Mouse (Mus musculus): ENCODE measurements around the gene Map7. TPM values are rescaled to one million over a fixed set of nuclear protein-coding genes. Genes with fewer than 3 reads are reported as not detected.

The Map7 gene
- polyA plus RNA-seq, 1 experiment from 2014 or later = 11.2 TPM

DNA sequence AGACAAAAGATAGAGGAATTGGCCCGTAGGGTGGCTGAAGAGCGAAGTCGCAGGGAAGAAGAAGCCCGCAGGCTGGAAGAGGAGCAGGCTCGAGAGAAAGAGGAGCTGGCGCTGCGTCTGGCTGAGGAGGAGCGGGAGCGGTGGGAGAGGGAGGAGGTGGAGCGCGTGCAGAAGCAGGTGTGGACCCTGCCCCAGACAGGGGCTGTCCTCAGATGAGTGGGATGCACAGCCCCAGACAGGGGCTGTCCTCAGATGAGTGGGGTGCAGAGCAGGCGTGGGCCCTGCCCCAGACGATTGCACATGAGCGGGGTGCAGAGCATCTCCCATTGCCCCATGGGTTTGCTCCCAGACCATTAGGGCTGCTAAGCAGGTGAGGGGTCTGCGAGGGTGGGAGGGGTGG is 125.0 kb downstream of the Map7 start:
- no peak overlapping the region for H3K27ac ChIP-seq (ENCODE audit: low read depth, low read length)
- ATAC-seq = peak; percentile 70; the same call in 1 of the 2 replicates
- H3K27me3 ChIP-seq (replicated peaks; ENCODE audit: control insufficient read depth, insufficient read depth, low read length) = no peaks in the 10 kb centered on the region
- no peak overlapping the region for H3K4me3 ChIP-seq (ENCODE audit: low read length)
- no peaks in the 10 kb centered on the region for H3K36me3 ChIP-seq (ENCODE audit: control insufficient read depth, insufficient read depth, low read length)
- H3K9ac ChIP-seq (ENCODE audit: low read depth, low read length) = 0 out of 2 replicates have a peak overlapping the region, but pooled peaks have one; percentile 33
- H3K4me1 ChIP-seq (ENCODE audit: control insufficient read depth, insufficient read depth, low read depth, low read length) = no peaks in the 10 kb centered on the region
- H3K9me3 ChIP-seq (ENCODE audit: control insufficient read depth, low read length) = no peaks in the 10 kb centered on the region
- WGBS = 43% methylated on average over 15 of the region's 15 CpGs
- peak overlapping the region; percentile 24; the same call in 1 of the 2 replicates for H3K4me2 ChIP-seq (ENCODE audit: low read length)

DNA sequence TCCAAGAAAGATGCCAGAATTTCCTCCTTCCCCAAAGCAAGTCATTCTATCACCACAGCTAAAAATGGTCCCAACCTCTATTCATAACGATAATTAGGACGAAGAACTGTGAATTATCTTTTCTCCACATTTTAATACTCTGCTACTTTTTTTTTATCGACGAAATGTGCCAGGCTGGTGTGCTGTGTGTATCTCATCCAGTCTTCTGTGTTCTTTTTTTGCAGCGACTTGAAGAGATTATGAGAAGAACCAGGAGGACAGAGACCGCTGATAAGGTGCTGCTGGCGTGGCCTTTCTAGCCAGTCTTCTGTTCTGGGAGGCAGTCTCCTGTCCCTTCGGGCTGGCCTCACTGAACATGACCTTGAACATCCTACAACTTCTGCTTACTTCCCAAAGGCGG is 125.8 kb downstream of the Map7 start:
- Histone ChIP-seq H3K9ac (ENCODE audit: low read depth, low read length) (no peak overlapping the region), H3K27me3 (replicated peaks; ENCODE audit: control insufficient read depth, insufficient read depth, low read length) (no peaks in the 10 kb centered on the region), H3K36me3 (ENCODE audit: control insufficient read depth, insufficient read depth, low read length) (no peaks in the 10 kb centered on the region), H3K9me3 (ENCODE audit: control insufficient read depth, low read length) (no peaks in the 10 kb centered on the region), H3K4me2 (ENCODE audit: low read length) (no peak overlapping the region), H3K27ac (ENCODE audit: low read depth, low read length) (no peak overlapping the region), H3K4me1 (ENCODE audit: control insufficient read depth, insufficient read depth, low read depth, low read length) (no peaks in the 10 kb centered on the region), H3K4me3 (ENCODE audit: low read length) (no peak overlapping the region)
- ATAC-seq = no peak
- WGBS = 93% methylated on average over 9 of the region's 9 CpGs

DNA sequence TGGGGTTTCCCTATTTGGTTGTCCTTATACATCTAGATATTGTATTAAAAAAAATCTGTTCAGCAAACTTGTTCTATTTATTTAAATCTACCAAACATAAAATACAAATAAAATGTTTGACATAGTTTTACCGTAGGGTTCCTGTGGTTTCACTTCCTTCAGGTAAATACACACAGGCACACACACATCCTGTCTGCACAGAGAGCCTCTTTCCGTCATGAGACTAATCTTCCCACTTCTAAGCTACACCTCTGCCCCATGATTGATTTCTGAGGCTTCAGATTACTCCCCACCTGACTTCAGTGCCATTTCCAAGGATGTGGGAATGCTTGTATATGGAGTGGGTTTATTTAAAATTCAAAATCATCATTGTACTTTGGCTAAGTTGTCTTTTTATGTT is 133.2 kb downstream of the Map7 start:
- 76% methylated on average over 2 of the region's 2 CpGs for WGBS
- no peak for ATAC-seq
- Histone ChIP-seq H3K9ac (ENCODE audit: low read depth, low read length) (no peak overlapping the region), H3K27ac (ENCODE audit: low read depth, low read length) (no peak overlapping the region), H3K4me1 (ENCODE audit: control insufficient read depth, insufficient read depth, low read depth, low read length) (peaks cover 13% of the 10 kb centered on the region), H3K36me3 (ENCODE audit: control insufficient read depth, insufficient read depth, low read length) (no peaks in the 10 kb centered on the region), H3K27me3 (replicated peaks; ENCODE audit: control insufficient read depth, insufficient read depth, low read length) (no peaks in the 10 kb centered on the region), H3K9me3 (ENCODE audit: control insufficient read depth, low read length) (no peaks in the 10 kb centered on the region), H3K4me3 (ENCODE audit: low read length) (no peak overlapping the region), H3K4me2 (ENCODE audit: low read length) (no peak overlapping the region)

DNA sequence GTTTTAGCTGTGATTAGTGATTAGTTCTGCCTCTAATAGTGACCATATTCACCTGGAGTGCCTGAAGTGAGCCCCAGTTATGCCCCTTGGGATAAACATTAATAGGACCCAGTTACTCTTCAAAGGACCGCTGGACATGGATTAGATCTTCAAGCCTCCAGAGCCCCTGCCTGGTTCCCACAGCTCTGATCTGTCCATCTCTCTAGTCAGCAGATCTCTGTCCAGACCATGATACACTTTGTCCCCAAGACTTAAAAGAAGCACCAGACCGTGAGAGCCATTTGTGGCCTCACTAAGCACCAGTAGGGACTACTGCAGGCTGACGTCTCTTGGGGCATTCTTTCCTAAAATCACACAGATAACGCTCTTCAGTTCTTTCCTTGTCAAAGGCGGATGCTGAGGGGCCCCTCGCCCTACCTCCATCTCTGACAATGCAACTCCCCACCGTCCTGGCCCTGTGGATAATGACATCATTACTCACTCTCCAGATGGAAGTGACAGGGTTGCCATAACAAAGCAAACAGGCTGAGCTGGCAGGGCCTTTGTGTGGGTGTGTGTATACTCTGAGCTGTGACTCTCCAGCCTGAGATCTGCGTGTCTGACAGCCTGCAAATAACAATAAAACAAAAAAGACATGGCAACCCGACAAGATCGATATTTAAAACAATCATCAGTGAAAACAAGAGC is 137.2 kb downstream of the Map7 start:
- Histone ChIP-seq H3K36me3 (ENCODE audit: control insufficient read depth, insufficient read depth, low read length) (no peaks in the 10 kb centered on the region), H3K27ac (ENCODE audit: low read depth, low read length) (peak overlapping the region; percentile 76), H3K4me1 (ENCODE audit: control insufficient read depth, insufficient read depth, low read depth, low read length) (peaks cover 22% of the 10 kb centered on the region), H3K4me2 (ENCODE audit: low read length) (0 out of 2 replicates have a peak overlapping the region, but pooled peaks have one; percentile 10), H3K27me3 (replicated peaks; ENCODE audit: control insufficient read depth, insufficient read depth, low read length) (no peaks in the 10 kb centered on the region), H3K9ac (ENCODE audit: low read depth, low read length) (peak overlapping the region; percentile 41), H3K9me3 (ENCODE audit: control insufficient read depth, low read length) (no peaks in the 10 kb centered on the region), H3K4me3 (ENCODE audit: low read length) (no peak overlapping the region)
- ATAC-seq = peak; percentile 86
- 6% methylated on average over 10 of the region's 10 CpGs for WGBS

DNA sequence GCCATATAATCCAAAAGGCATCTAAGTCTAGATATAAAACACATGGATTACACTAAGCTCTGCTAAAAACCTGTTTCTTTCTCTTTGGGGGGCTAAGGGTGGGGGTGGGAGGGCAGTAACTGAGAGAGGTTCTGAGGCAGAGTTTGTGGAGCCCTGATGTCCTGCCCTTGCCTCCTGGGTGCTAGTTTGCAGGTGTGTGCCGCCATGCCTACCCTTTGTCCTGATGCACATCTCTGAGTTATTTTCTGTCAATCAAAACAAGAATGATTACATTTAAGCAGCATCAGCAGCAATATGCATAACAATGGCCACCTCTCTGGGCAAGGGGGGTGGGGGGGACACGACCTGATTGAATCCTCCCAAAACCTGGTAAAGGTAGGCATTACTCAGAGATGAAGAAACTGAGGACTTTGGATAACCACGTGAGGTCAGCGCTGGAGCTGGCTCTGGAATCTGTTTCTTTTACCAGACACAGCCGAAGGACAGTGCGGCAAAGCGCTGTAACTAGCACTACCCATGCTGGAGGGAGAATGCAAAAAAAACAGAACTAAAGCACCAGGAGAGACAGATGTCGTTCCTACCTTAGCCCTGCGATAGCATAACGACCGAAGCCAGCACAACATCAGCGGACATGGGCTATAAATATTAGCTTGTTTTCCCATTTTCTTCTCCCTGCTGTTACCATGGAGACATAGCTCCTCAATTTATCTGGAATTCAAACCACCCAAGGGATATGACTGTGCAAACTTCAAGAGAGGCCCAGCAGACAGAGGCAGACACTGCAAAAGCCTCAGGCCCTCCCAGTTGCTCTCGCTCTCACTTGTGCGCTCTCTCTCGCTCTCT is 137.9 kb downstream of the Map7 start:
- H3K4me2 ChIP-seq (ENCODE audit: low read length) = peak overlapping the region; percentile 42
- no peaks in the 10 kb centered on the region for H3K9me3 ChIP-seq (ENCODE audit: control insufficient read depth, low read length)
- 11% methylated on average over 15 of the region's 15 CpGs for WGBS
- H3K9ac ChIP-seq (ENCODE audit: low read depth, low read length) = peak overlapping the region; percentile 41
- H3K4me1 ChIP-seq (ENCODE audit: control insufficient read depth, insufficient read depth, low read depth, low read length) = peaks cover 26% of the 10 kb centered on the region
- no peaks in the 10 kb centered on the region for H3K36me3 ChIP-seq (ENCODE audit: control insufficient read depth, insufficient read depth, low read length)
- no peaks in the 10 kb centered on the region for H3K27me3 ChIP-seq (replicated peaks; ENCODE audit: control insufficient read depth, insufficient read depth, low read length)
- no peak overlapping the region for H3K4me3 ChIP-seq (ENCODE audit: low read length)
- H3K27ac ChIP-seq (ENCODE audit: low read depth, low read length) = peak overlapping the region; percentile 76
- ATAC-seq = peak; percentile 70

DNA sequence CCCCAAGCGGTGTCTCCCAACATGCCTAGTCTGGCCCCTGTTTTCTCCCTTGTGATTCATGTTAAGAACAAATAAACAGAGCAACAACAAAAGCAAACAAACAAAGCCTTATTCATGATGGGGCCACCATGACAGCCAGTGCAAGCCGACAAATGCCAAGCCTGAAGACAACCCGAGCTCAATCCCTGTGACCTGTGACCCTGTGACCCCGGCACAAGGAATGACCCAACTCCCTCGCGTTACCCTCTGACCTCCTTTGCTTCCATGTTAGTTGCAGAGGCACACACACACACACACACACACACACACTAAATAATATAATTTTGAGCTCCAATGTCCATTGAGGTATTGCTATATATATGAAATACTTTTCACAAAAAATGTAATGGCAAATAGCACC is 139.1 kb downstream of the Map7 start:
- WGBS = 24% methylated on average over 6 of the region's 6 CpGs
- H3K4me1 ChIP-seq (ENCODE audit: control insufficient read depth, insufficient read depth, low read depth, low read length) = peaks cover 26% of the 10 kb centered on the region
- no peak for ATAC-seq
- no peak overlapping the region for H3K9ac ChIP-seq (ENCODE audit: low read depth, low read length)
- H3K4me2 ChIP-seq (ENCODE audit: low read length) = no peak overlapping the region
- no peaks in the 10 kb centered on the region for H3K27me3 ChIP-seq (replicated peaks; ENCODE audit: control insufficient read depth, insufficient read depth, low read length)
- H3K4me3 ChIP-seq (ENCODE audit: low read length) = no peak overlapping the region
- no peaks in the 10 kb centered on the region for H3K36me3 ChIP-seq (ENCODE audit: control insufficient read depth, insufficient read depth, low read length)
- H3K27ac ChIP-seq (ENCODE audit: low read depth, low read length) = no peak overlapping the region
- no peaks in the 10 kb centered on the region for H3K9me3 ChIP-seq (ENCODE audit: control insufficient read depth, low read length)

DNA sequence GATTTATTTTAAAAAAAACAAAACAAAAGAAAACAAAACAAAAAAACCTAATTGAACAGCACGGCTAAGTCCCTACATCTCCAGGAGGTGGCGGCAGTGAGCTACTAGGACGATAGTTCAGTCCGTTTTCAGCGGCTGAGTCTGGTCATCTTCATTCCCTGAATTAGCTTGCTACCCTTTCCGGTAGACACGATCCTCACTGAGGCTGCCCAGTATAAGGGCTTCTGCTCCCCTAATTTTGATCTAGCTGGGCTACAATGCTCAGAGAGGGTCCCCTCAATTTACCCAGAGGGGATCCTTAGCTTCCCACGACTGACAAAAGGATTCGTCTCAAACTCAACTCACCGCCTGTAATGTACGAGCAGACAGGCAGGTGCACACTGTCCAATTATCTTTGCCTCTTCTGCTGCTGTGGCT is 142.2 kb downstream of the Map7 start:
- 10% methylated on average over 11 of the region's 11 CpGs for WGBS
- H3K4me2 ChIP-seq (ENCODE audit: low read length) = peak overlapping the region; percentile 62
- H3K9ac ChIP-seq (ENCODE audit: low read depth, low read length) = peak overlapping the region; percentile 58
- H3K27me3 ChIP-seq (replicated peaks; ENCODE audit: control insufficient read depth, insufficient read depth, low read length) = no peaks in the 10 kb centered on the region
- H3K4me1 ChIP-seq (ENCODE audit: control insufficient read depth, insufficient read depth, low read depth, low read length) = peaks cover 22% of the 10 kb centered on the region
- peak; percentile 73 for ATAC-seq
- peak overlapping the region; percentile 46; the same call in 1 of the 2 replicates for H3K27ac ChIP-seq (ENCODE audit: low read depth, low read length)
- no peaks in the 10 kb centered on the region for H3K9me3 ChIP-seq (ENCODE audit: control insufficient read depth, low read length)
- H3K36me3 ChIP-seq (ENCODE audit: control insufficient read depth, insufficient read depth, low read length) = no peaks in the 10 kb centered on the region
- peak overlapping the region; percentile 32 for H3K4me3 ChIP-seq (ENCODE audit: low read length)

DNA sequence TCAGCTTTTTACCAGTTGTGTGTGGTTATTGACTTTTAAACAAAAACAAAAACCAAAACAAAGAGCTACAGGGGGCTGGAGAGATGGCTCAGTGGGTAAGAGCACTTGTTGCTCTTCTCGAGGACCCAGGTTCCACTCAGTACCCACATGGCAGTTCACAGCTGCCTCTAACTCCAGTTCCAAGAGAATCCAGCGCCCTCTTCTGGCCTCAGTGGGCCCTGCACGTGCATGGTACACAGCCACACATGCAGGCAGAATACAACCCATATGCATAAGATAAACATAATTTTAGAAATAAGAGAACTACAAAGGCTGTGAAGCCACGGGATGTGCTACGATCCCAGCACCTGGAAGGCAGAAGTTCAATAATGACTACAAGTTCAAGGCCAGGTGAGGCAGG is 147.7 kb downstream of the Map7 start:
- Histone ChIP-seq H3K4me1 (ENCODE audit: control insufficient read depth, insufficient read depth, low read depth, low read length) (no peaks in the 10 kb centered on the region), H3K9me3 (ENCODE audit: control insufficient read depth, low read length) (no peaks in the 10 kb centered on the region), H3K4me2 (ENCODE audit: low read length) (no peak overlapping the region), H3K36me3 (ENCODE audit: control insufficient read depth, insufficient read depth, low read length) (no peaks in the 10 kb centered on the region), H3K4me3 (ENCODE audit: low read length) (no peak overlapping the region), H3K27me3 (replicated peaks; ENCODE audit: control insufficient read depth, insufficient read depth, low read length) (no peaks in the 10 kb centered on the region), H3K27ac (ENCODE audit: low read depth, low read length) (no peak overlapping the region), H3K9ac (ENCODE audit: low read depth, low read length) (no peak overlapping the region)
- no peak for ATAC-seq
- WGBS = 81% methylated on average over 5 of the region's 5 CpGs

DNA sequence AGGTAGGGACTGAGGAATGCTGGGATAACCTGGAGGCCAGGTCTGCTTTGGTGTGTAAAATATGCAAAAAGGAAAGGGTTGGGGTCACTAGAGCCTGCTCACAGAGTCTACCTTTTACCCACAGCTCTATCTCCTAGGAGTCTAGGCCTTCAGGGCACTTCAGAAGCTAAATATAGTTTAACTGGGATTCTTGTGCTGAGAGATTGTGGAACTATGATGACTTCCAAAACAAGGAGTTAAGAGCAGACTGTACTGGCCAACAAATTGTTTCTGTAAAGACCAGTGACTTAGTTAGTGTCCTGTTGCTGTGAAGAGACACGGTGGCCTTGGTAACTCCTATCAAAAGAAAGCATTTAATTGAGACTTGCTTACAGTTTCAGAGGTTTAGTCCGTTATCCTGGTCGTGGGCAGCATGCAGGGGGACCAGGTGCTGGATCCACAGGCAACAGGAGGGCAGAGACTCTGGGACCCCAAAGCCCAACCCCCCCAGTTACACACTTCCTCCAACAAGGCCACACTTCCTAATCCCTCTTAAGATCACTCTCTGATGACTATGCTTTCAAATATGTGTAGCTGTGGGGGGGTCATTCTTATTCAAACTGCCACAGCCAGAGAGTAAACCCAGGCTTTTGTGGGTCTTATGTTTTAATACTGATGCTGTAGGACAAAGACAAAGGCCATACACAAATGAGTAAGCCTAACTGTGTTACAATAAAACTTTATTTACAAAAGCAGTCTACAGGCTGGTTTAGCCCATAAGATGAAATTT is 150.1 kb downstream of the Map7 start:
- 48% methylated on average over 3 of the region's 3 CpGs for WGBS

More for the DNA sequence above, 150.1 kb downstream of the Map7 start:
- Histone ChIP-seq H3K27ac (ENCODE audit: low read depth, low read length) (no peak overlapping the region), H3K36me3 (ENCODE audit: control insufficient read depth, insufficient read depth, low read length) (no peaks in the 10 kb centered on the region), H3K4me2 (ENCODE audit: low read length) (no peak overlapping the region), H3K9me3 (ENCODE audit: control insufficient read depth, low read length) (no peaks in the 10 kb centered on the region), H3K9ac (ENCODE audit: low read depth, low read length) (no peak overlapping the region), H3K4me1 (ENCODE audit: control insufficient read depth, insufficient read depth, low read depth, low read length) (no peaks in the 10 kb centered on the region), H3K27me3 (replicated peaks; ENCODE audit: control insufficient read depth, insufficient read depth, low read length) (no peaks in the 10 kb centered on the region), H3K4me3 (ENCODE audit: low read length) (no peak overlapping the region)
- no peak for ATAC-seq

All from hindbrain, embryonic 16.5 days (tissue).